Mouse (Mus musculus) cerebellum, adult 18-20 months (tissue): ENCODE data around the gene Hist1h2bj.

Source experiments
- DNase-seq, 2 experiments: peaks; one replicate each; pipeline ENCODE4 v3.0.0; 2021

Gene Hist1h2bj

DNA sequence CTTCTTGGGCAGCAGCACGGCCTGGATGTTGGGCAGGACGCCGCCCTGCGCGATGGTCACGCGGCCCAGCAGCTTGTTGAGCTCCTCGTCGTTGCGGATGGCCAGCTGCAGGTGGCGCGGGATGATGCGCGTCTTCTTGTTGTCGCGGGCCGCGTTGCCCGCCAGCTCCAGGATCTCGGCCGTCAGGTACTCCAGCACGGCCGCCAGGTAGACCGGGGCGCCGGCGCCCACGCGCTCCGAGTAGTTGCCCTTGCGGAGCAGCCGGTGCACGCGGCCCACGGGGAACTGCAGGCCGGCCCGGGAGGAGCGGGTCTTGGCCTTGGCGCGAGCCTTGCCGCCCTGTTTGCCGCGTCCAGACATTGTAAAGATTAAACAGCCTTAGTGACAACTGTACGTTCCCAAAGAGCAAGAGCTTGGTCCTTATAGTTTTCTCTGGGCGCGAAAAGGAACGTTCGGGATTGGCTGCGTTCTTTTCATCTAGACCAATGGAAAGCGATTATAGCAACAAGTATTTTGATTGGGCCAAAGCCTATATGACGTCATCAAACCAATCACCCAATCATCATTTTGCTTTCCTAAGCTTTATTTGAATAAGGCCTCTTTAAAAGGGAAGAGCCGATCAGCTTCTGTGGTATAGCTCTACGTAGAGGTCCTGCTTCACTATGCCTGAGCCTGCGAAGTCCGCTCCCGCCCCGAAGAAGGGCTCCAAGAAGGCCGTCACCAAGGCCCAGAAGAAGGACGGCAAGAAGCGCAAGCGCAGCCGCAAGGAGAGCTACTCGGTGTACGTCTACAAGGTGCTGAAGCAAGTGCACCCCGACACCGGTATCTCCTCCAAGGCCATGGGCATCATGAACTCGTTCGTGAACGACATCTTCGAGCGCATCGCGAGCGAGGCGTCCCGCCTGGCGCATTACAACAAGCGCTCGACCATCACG, at the start of gene Hist1h2bj, which contains the start of gene Hist1h2ag:
TSS of gene Hist1h2bj (plus strand) at position 647 of the 935 bp plus-strand sequence.
TSS of gene Hist1h2ag (minus strand) at position 377 of the 935 bp plus-strand sequence.
- peak; percentile 83 to 84 for DNase-seq

DNA sequence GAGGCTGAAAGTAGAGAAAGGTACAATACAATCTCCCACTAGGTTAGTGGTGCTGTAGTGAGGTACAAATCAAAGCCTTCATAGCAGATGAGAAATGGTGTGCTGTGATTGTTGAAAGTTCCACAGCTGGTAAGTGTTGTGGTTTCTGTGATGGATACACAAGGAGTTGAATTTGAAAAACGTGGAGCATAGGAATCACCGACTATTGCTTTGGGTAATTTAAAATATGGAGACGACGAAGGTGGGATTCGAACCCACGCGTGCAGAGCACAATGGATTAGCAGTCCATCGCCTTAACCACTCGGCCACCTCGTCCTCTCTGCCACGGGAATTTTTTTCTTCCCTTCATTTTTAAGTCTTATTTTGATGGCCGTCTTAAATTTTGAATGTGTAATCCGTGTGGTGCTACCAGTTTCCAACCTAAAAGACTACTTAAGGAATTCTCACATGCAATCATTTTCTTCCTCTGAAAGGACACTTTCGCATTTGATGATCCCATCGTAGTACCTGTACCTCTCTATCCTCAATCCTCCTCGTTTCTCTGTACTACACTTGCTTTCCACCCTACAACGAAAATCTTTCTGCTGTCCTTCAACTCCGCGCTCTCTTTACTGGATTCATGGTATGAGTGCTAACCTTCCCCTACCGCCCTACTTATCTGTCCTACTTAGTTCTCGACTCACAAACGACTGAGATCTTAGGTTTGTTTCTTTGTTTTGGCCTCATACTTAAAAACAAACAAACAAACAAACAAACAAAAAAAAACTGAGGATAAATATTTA, 48.9 kb upstream of the Hist1h2bj start:
- no peak for DNase-seq

DNA sequence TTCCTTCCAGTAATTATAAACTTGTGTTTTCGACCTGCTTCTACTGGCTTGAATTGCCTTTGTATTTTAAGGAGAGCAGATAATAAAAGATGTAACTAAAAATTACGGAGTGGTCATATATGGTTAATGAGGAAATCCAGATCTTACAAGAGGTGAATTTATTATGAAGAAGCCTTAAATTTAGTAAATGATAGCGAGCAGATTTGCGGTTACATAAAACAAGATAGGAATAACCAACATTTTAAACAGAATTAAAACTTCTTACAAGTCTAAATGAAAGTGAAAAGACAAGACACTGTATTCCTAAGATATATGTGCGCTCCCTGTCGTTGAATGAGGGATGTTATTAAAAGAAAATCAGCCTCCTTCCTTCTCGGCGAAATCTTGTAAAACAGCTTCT, 48.1 kb upstream of the Hist1h2bj start:
- no peak for DNase-seq

DNA sequence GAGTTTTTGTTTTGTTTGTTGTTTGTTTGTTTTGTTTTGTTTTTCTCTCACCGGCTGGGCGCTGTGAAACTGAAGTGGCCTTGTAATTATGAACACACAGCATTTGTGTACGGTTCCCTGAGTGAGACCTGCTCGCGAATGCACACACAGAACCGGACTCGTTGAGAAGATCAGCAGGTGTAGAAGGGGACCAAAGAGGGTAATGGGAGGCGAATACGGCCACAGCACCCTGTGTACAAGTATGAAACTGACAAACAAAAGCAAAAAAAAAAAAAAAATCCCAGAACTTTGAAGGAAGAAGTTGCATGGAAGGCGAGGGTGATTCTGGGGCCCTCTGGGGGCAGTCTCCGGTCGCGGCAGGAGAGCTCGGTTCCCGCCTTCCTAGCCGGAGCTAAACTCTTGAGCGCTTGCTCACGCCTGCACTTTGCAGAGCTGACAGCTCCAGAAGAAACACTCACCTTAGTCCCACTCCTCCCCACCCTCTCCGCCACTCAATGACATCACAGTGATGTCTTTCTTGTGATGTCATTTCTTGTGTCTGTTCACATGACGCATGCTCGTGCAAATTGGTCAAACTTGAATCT, 47.6 kb upstream of the Hist1h2bj start:
- DNase-seq, result no peak

DNA sequence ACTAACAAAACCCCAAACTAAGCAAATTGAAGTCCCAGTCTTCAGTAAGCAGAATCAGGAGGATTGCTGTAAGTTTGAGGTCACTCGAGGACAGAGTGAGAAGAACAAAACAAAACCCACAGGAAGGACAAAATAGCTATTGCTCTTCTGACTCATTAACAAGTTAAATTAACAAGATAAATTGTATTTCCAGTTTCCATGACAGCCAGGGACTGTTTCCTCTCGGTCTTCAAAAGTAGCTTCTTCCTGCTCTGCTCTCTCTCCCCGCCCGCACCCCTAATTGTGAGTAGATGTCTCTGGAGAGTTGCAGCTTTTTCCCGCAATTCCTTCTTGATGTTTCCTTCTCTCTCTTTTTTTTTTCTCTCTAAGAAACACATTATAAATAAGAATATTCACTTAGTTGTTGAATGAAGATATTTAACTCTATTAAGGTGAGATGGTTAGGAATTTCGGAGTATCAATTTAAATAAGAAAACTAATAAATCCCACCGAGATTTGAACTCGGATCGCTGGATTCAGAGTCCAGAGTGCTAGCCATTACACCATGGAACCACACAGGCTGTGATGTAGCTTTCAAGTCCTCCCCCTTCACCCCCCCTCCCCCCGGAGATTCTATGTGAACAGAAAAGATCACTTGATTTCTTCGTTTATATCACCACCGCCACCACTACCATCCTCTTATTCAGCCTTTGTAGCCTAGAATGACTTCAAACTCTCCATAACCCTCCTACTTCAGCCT, 46.7 kb upstream of the Hist1h2bj start:
- DNase-seq, result no peak

DNA sequence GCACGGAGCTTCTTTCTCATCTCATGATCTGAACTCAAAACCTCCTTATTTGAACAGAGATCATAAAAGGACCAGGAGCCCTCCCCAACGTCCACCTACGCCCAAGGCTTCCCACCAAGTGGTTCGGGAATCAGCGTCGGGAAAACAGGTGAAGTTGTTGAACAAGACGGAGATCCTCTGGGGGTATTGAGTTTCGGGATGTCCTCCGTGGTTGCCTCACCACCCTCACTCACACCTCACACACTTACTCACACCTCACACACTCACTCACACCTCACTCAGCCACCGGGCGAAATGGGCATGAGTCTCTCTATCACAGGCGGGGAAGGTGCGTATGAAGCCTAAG, 46.2 kb upstream of the Hist1h2bj start:
- no peak for DNase-seq

DNA sequence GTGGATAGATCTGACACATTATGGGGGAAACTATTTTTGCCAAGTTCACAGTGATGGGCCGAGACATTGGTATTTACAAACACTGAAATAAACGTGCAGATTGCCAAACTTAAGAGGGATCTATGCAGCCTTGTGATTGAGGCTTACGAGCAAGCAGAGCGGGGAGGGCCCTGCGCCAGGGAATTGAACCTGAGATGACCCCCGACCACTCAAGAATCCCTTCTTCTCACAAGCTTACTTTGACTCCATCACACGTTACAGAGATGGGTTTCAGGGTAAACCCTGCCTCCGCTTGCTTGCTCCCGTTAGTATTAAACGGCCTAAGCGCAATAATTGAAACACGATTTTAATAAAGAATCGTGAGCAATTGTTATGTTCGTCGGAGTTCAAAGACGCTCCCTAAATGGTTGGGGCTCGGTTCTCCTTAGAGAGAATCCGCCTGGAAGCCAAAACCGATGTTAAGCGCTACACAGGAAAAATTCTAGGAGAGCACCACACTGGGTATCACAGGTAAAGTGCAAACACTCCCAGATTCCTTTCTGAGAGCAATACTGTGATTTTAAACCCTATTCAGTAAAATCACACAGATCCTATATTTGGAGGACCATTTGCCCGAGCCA, 45.7 kb upstream of the Hist1h2bj start:
- no peak for DNase-seq

DNA sequence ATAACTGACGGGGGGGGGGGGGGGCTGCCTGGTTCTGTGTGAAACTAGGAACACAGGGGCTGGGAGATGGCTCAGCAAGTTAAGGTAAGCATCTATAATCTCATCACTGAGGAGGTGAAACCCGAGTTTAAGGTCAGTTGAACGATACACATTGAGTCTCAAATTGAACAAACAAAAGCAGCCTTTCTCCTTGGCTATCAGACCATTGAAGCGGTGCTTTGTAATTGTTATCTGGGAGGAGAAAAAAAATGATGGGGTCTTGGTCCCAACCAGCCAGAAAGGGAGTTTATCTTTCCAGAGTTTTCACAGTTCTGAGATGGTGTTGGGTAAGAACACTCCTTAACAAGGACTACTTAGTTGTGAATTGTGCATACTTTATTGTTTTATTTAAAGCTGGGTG, 45.2 kb upstream of the Hist1h2bj start:
- DNase-seq, result no peak

DNA sequence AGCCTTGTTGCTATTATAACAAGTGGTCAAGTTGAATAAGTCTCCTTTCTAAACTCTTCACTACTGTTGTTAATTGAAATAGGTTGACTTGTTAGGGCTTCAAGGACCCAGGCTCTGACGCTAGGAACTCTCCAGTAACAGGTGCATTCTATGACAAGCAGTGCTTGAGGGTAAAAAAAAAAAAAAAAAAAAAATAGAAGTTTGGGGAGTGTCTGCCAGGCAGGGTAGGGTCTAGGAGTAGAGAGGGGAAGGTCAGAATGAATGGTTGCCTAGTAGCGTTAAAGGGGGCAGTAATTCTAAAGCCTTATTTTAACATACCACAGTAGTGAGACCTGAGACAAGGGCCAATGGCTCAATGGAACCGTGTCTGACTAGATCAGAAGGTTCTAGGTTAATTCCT, 44.6 kb upstream of the Hist1h2bj start:
- no peak for DNase-seq

DNA sequence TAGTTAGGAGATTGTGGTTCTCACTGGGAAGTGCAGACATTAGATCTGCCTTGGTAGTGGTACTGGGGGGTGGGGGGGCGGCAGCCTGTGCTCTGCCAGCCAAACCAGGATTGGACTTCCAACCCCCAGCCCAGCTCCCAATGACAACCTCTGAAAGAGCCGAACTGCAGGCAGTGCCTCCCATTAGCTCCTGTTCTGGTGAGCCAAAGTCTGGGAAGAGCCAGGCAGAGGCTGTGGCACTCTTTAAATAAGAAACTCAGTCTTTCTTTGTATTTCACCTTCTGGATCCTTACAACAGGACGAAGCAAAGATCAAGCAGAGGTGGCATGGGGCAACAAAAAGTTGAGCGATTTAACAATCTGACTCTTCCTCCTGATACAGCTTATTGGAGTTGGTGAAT, 43.9 kb upstream of the Hist1h2bj start:
- DNase-seq, result no peak

DNA sequence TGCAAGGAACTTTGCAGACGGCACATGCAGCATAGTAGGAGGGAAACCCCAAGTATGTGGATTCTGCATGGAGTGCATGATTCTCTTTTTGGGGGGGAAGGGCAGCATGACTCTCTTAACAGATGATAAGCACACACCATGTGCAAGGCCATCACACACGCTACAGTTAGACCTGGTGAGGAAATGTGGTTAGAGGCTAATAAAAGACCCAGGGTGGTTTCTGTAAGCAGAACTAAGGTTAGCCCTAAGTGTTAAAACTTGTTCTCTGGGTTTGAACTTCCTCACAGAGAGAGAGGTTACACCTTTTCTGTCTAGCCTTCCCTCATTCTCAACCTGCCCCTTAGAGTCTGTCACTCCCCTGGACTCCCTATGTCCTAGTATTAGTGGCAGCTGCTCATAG, 41.7 kb upstream of the Hist1h2bj start:
- DNase-seq, result no peak

DNA sequence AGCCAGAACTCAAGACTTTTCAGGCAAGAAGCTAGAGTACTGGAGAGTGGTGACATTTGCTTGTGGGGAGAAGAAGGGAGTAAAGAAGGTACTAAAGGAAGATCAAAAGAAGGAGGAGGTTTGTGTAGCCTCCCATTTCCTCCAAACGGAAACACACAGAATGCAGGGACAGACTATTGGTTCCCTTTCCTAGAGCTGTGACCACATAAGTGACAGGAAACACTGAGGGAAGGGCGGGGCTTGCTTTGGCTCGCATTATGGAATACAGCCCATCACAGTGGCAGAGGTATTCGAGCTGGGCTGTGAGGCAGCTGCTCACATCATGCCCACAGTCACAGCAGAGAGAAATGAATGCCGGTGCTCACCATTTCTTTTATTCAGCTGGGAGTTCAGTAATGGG, 41.2 kb upstream of the Hist1h2bj start:
- DNase-seq, result no peak

DNA sequence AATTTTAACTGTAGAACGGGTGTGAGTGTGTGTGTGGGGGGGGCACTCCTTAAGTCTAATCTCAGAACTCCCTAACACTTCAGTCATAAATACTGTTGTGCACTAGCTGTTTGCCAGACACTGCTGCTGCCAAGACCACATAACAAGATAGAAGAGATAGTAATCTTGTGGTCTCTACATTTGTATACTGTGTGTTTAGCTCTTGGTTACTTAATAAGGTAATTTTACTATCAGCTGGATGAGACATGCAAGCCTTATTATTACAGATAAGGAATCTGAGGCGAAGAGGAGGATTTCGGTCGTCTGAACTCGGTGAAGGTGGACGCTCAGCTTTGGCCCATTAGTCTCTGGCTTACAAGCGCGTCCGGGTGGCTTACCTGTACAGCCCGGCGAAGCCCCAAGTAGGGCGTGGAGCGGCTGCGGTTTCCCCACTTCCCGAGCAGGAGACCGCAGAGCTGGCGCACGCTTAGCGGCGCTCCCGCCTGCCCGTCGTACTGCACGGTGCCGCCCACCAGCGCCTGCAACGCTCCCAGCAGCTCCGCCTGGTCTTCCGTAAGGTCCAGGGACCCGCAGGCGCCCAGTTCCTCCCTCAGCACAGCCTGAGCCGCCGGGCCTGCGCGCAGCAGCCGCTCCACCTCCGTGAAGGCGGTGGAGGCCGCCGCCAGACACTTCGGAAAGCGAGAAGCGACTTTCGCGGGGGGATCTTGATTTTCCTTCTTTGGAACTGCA, 37.2 kb upstream of the Hist1h2bj start:
- DNase-seq, result peak in 1 of 2 experiments; percentile 38

DNA sequence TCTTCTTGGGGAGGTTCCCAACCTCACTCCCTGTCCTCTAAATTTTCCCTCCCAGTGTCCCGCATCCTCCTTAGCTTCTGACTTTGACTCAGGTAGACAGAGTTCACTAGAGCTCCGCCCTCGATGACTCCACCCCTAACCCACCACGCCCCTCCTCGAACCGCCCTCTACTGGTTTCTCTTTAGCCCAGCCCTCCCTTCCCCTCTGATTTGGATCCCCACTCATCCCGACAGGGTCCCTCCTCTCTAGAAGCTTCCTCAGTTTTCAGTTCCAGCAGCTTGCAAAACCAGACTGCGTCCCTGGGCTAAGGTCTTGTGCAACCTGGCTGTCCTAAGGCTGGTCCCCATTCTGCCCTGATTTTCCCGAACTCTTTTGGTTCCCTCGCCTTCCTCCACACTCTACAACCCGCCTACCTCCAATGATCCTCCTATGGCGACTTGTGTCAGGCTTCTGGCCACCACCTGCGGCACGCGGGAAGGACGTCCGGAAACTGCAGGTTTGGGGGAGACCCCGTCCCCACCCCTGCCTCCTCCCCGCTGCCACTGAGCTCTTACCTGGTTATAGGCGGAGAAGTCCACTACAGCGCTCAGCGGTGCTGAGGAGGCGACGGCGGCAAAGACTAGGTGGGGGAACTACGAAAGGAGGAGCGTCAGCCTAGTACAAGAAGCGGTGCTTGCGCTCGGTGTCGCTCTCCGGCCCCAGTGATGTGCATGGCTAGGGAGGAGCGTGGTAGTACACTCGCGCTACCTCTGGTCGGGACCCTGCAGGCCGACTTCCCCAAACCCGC, 36.5 kb upstream of the Hist1h2bj start:
- DNase-seq, result no peak

DNA sequence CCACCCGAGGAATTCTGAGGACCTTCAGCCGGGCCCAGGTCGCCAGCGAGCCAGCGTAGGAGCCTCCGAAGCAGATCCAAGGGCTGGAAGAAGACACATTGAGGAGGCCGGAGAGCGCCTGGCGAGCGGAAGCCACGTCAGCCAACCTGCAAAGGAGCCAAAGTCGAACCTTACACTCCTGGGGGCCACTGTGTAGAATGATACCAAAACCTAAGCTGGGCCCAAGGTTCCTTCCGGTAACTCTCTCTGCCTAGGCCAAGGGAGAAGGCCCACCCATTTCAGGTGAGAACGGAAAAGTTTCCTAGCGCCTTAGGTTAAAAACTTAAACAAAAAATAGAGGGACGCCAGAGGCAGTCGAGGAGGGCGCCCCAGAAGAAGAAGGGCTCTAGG, 35.9 kb upstream of the Hist1h2bj start:
- DNase-seq, result no peak

DNA sequence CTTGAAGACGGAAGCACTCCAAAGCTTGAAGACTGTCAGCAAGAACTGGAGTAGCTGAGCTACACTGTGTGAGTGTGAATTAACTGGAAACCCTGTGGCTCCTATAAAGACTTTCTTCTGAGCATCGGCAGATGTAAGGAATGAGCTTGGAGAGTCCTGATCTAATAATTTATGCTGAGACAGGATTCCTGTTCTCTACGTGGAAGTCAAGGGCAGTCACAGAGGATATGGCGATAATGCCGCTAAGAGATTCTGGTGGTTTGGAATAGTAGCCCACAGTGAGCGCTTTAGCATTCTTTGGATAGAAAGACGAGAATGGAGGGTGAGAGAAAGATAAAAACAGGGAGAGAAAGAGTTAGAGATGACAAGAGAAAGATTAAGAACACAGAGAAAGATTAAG, 35.1 kb upstream of the Hist1h2bj start:
- DNase-seq, result no peak

DNA sequence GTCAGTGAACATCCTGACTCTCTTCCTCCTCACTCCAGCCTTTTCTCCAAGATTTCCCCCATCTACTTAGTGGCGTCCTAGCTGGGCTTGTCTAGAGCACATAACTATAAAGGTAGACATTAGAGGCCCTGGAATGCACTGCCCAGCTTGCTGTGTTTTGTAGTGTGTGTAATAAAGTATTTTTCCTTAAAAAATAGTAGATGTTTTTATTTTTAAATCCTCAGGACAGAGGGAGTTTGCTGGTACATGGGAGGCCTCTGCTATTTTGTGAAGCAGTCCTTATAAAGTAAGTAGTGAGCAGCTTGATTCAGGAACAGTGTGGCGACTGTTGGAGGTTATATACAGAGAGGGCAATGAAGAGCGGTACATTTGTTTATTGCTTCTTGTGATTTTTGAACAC, 34.3 kb upstream of the Hist1h2bj start:
- no peak for DNase-seq

DNA sequence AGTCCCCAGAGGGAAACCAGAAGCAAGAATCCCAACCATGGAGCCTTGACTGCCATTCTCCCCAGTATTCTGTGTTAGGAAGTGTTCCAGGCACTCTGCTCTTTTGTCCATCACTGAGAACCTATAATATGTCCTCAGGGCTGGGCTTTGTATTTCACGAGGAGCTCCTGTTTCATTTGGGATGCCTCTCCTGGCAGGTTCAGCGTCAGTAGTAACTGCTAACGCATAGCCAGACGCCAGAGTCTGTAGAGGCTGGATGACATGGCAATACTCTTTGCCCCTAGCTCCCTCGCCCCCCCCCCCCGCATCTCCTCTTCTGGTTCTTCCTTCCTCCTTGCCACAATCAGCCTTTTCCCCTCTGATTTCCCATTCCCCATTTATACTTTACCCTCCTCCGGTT, 33.4 kb upstream of the Hist1h2bj start, which contains the start of gene Prss16:
TSS of gene Prss16 (minus strand) at position 101 of the 400 bp plus-strand sequence.
- no peak for DNase-seq

DNA sequence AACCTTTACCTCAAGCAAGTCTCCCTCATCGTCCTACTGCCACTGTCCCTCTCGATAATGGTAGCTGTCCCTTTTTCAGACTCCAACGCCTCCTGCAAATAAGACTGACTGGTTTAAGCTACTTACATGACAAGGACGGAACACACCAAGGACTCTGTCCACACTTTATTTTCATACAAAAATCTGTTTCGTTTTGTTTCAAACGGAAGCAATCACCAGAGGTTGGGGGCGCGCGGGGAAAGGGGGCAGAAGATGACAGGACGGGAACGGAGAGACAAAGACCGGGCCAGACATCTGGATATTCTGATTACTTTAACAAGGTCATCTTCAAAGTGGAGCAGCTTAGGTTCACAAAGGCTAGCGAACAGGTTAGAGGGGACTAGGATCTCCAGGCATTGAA, 29.3 kb upstream of the Hist1h2bj start:
- no peak for DNase-seq

DNA sequence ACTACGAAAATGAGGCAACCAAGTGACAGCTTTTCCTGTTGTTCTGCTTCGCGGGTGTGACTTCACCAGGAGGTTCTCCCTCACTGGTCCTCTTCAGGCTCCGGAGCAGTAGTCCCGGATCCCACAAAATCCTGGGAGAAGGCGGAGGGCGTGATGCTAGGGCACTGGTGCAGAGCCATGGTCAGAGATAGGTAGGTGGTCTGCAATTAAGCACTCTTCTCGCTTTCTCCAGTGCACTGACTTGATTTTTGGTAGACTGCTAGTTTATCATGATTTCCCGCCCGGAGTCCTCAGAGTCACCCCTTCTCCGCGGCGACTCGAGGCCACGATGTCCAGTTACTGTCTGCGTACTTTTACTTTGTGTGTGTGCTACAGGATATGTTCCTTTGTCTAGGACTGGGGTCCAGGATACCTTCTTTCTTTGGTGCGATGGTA, 28.6 kb upstream of the Hist1h2bj start:
- no peak for DNase-seq
